Mouse (Mus musculus) E14TG2a.4 (cell line): Measurements from ENCODE around the gene Fitm2.
A peak's percentile ranks its signal among the peaks of the same experiment; 100 is the strongest.

Experiments used
- H3K27me3 ChIP-seq: 2 replicates; pipeline ENCODE4 v1.6.1; 2014; ENCODE audit warnings: low read length, control low read depth; ENCODE audit not compliant: insufficient read depth
- H3K36me3 ChIP-seq: 2 replicates; pipeline ENCODE4 v1.6.1; 2014; ENCODE audit warnings: low read length, control low read depth; ENCODE audit not compliant: insufficient read depth
- H3K4me1 ChIP-seq: replicated peaks from 2 replicates; pipeline ENCODE4 v1.6.1; 2014; ENCODE audit warnings: low read depth, low read length, control low read depth
- H3K4me3 ChIP-seq: replicated peaks from 2 replicates; pipeline ENCODE4 v1.5.1; 2014; ENCODE audit warnings: mild to moderate bottlenecking, low read length
- H3K9me3 ChIP-seq: 2 replicates; pipeline ENCODE4 v1.6.1; 2014; ENCODE audit warnings: low read length, control low read depth
- CTCF ChIP-seq: conservative IDR thresholded peaks from 2 replicates; pipeline ENCODE4 v1.5.1; 2014; ENCODE audit warnings: low read length
- NANOG ChIP-seq: IDR thresholded peaks from 2 replicates; pipeline ENCODE4 v1.6.1; 2014; ENCODE audit warnings: borderline replicate concordance, low read length, mixed read lengths
- POU5F1 ChIP-seq: IDR thresholded peaks from 2 replicates; pipeline ENCODE4 v1.6.1; 2014; ENCODE audit warnings: low read length, borderline replicate concordance

Gene Fitm2

DNA sequence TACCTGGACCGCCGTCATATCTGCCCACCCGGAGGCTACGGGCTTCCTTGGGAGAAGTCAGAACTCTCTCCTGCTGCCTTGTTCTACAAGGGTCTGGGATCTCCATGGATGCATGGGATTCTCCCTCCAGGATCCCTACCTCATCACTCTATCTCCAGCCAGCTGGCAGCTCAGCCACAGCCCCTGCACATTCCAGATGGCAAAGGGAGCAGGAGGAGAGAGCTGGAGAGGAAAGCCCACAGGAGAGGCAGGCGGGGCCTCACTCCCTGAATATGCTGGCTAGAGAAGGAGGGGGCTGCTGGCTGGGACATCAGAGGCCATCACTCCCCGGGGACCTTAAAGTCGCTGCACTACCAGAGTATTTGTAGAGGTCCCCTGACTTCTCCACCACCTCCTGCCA lies 18.9 kb upstream of the Fitm2 start:
- no peak for TF ChIP-seq NANOG
- TF ChIP-seq POU5F1 = no peak
- no peak for TF ChIP-seq CTCF
- Histone ChIP-seq H3K36me3 (no peaks in the 10 kb centered on the region), H3K4me1 (peaks cover 55% of the 10 kb centered on the region), H3K27me3 (0 out of 2 replicates have a peak, but pooled peaks cover 4% of the 10 kb centered on the region), H3K9me3 (no peaks in the 10 kb centered on the region), H3K4me3 (peak overlapping the region; percentile 37; the same call in 1 of the 2 replicates)

DNA sequence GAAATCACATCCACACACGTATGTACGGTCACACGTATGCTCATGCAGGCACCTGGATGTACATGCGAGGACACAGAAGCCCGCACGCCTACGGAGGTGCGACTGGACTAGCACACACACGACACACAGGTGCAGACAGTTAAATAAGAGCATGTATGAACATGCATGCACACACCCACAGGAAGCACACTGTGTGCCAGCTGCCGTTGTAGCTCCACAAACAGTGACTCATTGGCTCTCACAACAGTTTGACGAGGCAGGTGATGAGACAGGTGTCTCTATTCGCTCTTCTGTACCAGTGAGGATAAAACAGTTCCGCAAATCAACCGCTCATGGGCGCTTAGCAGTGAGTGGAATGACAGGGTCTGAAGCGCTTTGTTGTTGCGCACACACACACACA lies 18.2 kb upstream of the Fitm2 start:
- Histone ChIP-seq H3K4me3 (0 out of 2 replicates have a peak overlapping the region, but pooled peaks have one; percentile 37), H3K36me3 (no peaks in the 10 kb centered on the region), H3K4me1 (peaks cover 54% of the 10 kb centered on the region), H3K27me3 (0 out of 2 replicates have a peak, but pooled peaks cover 4% of the 10 kb centered on the region), H3K9me3 (no peaks in the 10 kb centered on the region)
- no peak for TF ChIP-seq CTCF
- TF ChIP-seq POU5F1 = no peak
- TF ChIP-seq NANOG = no peak

DNA sequence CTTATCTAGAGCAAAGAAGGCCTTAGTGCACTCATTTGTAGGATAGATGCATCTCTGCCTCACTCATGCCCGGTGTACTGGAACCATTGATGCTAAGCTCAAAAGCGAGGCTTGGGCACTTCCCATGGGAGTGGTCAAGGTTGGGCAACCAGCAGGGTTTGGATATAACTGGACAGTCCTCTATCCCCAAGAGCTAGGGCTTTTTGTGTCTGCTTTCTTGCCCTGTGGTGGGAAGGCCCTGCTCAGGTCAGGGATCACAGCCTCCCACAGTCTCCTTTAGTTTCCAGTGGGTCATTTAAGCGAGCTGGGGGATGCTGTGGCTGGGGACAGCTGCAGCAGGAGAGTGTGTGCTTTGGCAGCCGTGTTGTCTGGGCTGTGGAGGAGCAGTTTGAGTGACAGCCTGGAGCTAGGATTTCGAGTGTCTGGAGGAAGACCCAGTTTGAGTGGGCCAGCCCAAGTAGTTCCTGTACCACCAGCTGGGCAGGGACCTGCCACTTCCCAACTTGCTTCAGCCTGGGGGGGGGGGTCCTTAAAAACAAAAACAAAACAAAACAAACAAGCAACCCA lies 17.4 kb upstream of the Fitm2 start:
- Histone ChIP-seq H3K36me3 (no peaks in the 10 kb centered on the region), H3K27me3 (0 out of 2 replicates have a peak, but pooled peaks cover 4% of the 10 kb centered on the region), H3K4me3 (no peak overlapping the region), H3K4me1 (peaks cover 46% of the 10 kb centered on the region), H3K9me3 (no peaks in the 10 kb centered on the region)
- TF ChIP-seq POU5F1 (no peak), NANOG (no peak), CTCF (no peak)

DNA sequence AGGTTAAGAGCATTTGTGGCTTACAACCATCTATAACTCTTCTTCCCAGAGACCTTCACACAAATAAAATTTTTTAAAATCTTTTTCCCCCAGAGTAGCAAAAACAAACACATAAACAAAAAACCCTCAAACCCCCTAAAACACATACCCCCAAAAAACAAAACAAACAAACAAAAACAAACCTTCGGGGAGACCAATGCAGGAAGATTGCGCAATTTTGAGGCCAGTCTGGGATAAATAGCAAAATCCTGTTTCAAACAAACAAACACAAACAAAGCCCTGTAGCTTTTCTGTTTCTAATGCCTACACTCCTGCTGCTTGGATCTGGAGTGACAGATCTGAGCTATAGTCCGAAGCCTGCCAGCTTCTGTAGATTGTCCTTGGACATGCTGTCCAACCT lies 14.9 kb upstream of the Fitm2 start:
- peaks cover 23% of the 10 kb centered on the region for H3K4me1 ChIP-seq
- H3K36me3 ChIP-seq = no peaks in the 10 kb centered on the region
- no peak overlapping the region for H3K4me3 ChIP-seq
- TF ChIP-seq POU5F1 (no peak), CTCF (no peak), NANOG (no peak)
- H3K9me3 ChIP-seq = no peaks in the 10 kb centered on the region
- H3K27me3 ChIP-seq = peaks cover 8% of the 10 kb centered on the region

DNA sequence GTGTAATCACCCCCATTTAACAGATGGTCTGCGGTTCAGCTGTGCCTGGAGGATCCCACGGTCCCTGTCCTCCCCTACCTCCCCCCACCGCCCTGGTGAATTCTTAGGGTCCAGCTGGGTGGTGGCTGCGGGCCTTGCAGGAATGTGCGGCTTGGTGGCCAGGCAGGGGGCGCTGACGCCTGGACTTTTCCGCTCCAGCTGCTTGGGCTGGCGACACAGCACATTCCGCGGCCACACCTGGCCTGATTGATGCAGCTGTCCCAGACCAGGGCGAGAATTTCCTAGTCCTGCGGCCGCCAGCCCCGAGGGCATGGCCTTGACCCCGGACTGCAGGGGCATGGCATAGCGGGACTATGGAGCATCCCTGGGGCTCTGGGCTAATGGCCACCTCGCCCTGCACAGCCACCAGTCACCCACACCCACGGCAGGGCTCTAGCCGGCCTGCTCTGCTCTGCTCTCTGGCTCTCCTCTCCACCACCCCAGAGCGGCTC lies 9.2 kb upstream of the Fitm2 start:
- H3K36me3 ChIP-seq = no peaks in the 10 kb centered on the region
- peak overlapping the region; percentile 79 for H3K4me3 ChIP-seq
- no peaks in the 10 kb centered on the region for H3K9me3 ChIP-seq
- peaks cover 27% of the 10 kb centered on the region for H3K4me1 ChIP-seq
- H3K27me3 ChIP-seq = peaks cover 12% of the 10 kb centered on the region
- TF ChIP-seq CTCF (no peak), POU5F1 (no peak), NANOG (no peak)

DNA sequence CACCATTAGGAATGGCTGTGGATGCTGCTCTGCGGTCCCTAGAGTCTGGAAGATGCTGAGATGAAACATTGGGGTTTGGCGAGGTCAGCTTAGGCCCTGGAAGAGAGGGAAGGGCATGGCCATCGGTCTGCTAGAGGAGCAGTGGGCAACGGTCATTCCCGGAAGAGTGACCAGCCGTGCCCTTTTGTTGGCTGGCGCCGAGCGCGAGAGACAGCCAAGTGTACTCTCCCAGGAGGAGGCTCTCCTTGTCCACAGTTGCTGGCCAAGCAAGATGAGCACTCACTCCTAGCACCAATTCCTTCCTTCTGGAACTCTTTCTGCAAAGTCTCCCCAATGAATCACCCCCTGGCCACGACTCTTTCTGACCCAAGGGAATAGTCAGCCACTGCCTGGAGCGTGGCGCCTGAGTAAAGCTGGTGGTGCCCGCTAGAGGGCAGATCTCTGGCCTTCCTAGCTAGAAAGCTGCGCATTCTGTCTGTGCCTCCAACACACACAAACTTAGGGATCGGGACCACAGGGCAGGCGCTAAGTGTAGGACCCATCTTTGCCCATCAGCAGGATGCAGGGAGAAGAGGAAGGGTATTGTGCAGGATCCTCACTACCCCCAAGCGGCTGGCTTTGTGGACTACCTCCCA lies 7.9 kb upstream of the Fitm2 start:
- Histone ChIP-seq H3K4me3 (peak overlapping the region; percentile 37), H3K36me3 (no peaks in the 10 kb centered on the region), H3K4me1 (peaks cover 27% of the 10 kb centered on the region), H3K9me3 (no peaks in the 10 kb centered on the region), H3K27me3 (peaks cover 12% of the 10 kb centered on the region)
- TF ChIP-seq POU5F1 (no peak), CTCF (peak; percentile 79), NANOG (no peak)

DNA sequence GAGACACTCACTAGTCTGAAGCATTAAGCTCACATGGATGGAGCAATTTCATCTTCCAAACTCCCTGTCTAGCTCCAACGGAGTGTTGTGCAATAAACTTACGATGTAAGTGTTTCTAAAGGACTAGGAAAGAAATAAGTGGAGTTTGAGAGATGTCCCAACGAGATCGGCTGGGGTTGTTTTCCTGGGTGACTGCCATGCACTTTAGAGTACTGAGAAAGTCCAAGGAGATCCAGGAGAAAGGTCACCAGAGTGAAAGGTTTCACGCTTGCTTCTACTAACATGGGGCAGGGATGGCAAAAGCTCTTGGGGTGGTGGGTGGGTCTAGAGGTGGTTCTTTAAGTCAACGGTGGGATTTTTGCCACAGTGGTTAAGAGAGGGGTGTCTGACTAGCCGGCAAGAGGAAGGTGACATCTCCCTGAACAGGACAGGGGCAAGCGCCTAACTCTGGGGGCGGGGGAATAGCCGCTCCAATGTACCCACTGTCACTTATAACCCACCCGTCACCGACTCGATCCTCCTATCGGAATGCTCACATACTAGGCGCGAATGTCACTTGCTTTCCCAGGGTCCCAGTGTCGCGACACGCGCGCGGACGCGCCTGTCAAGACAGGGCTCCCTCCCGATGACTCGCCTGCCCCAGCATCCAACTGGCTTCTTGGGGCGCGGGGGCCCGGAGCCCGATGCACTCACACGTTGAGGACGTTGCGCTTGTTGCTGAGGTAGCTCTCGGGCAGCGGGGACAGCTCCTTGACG lies 541 bp downstream of the Fitm2 start:
- peaks cover 37% of the 10 kb centered on the region for H3K36me3 ChIP-seq
- no peak for TF ChIP-seq CTCF
- no peak for TF ChIP-seq POU5F1
- no peak for TF ChIP-seq NANOG
- H3K27me3 ChIP-seq = no peaks in the 10 kb centered on the region
- H3K4me3 ChIP-seq = peak overlapping the region; percentile 98
- H3K9me3 ChIP-seq = no peaks in the 10 kb centered on the region
- H3K4me1 ChIP-seq = peaks cover 58% of the 10 kb centered on the region

DNA sequence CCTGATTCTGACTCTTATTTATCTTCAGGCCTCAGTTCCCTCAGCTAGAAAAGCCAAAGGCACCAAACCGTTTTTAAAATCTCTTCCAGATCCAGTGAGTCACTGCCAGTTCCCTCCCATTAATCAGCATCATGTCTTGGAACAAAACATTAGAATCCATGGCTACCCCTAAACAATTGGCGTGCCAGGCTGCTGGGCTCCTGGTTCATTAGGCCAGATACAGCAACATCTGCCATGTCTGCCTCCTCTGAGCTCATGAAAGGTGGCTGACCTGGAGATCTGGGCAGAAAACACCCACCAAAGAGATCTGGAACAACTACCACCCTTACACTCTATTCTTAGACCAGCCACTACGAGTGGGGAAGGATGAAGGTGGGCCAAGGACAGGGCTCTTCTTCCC lies 1.3 kb downstream of the Fitm2 start:
- Histone ChIP-seq H3K4me3 (peak overlapping the region; percentile 98), H3K9me3 (no peaks in the 10 kb centered on the region), H3K4me1 (peaks cover 65% of the 10 kb centered on the region), H3K27me3 (no peaks in the 10 kb centered on the region), H3K36me3 (peaks cover 44% of the 10 kb centered on the region)
- TF ChIP-seq NANOG (no peak), CTCF (no peak)
